Mouse (Mus musculus): ENCODE results near the gene Itgb8. TPM values are rescaled to one million over a fixed set of nuclear protein-coding genes. Genes with fewer than 3 reads are reported as not detected.
A peak's percentile ranks its signal among the peaks of the same experiment; 100 is the strongest.

Itgb8 gene
- polyA plus RNA-seq, 1 experiment = 13.7 TPM

DNA sequence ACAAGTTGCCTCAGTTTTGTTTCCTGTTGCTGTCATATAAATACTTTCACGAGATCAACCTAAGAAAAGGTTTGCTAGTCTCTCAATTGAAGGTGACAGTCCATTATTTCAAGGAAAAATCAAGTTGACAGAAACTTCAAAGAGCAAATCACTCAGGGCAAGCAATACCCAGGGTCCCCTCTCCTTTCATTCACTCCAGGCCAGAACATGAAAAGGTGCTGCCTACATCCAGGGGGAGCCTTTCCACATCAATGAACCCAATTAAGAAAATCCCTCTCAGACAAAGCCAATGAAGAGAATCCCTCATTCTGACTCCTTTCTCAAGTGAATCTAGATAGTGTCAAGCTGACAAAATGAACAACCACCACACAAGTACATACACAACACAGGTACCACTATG is 2.5 kb upstream of the Itgb8 start:
- no peak overlapping the region for H3K4me3 ChIP-seq (replicated peaks; ENCODE audit: insufficient read depth, low read depth, low read length)
- no peak for TF ChIP-seq POLR2A (IDR thresholded peaks at IDR 0.05; ENCODE audit: borderline replicate concordance, insufficient read depth, low read length)
- TF ChIP-seq CTCF (IDR thresholded peaks at IDR 0.05; ENCODE audit: borderline replicate concordance, insufficient read depth, low read depth, low read length) = no peak
- H3K4me1 ChIP-seq (ENCODE audit: control insufficient read depth, insufficient read depth, low read length) = no peaks in the 10 kb centered on the region
- no peak for DNase-seq
- 46% methylated on average over 1 of the region's 1 CpGs for WGBS
- no peaks in the 10 kb centered on the region; the same call in 1 of the 2 replicates for H3K27me3 ChIP-seq (ENCODE audit: control insufficient read depth, insufficient read depth, low read length)
- no peak overlapping the region for H3K27ac ChIP-seq (ENCODE audit: insufficient read depth, low read length)

DNA sequence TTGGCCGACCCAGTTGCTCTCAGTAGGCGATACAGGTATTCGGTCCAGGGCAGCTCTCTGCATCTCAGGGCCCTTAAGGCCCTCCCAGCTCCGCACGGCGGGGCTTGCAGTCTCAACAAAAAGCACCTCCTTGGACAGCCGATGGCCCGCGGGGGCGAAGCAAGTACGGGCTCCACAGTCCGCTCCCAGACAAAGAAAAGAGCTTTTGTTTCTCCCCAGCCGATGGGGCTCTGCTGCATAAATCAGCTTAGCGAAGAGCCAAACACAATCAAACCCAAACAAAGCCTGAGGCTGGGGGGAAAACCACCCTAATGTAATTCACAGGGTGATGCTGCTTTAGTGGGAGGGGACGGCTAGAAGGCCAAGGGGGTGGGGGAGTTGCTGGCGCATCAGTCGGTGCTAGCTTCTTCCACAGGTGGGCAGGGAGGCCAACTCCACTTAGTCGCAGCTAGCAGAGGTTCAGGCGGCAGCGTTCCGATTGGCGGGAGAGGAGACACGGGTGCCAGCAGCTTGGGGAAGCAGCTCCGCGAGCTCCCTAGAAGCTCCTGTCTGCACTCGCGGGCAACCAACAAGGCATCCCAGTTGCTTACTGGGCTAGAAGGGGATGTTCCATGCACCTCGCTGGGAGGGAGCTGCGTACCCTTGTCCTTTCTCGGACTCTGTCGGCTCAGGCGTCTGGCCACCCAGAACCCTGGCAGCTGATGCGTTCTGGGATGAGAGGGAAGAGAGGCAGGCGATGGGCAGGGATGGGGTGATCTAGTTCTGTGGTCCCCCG is 494 bp downstream of the Itgb8 start:
- DNase-seq = peak; percentile 36 to 40
- under 1% methylated on average over 35 of the region's 35 CpGs for WGBS
- H3K4me3 ChIP-seq (replicated peaks; ENCODE audit: insufficient read depth, low read depth, low read length) = peak overlapping the region; percentile 47
- no peaks in the 10 kb centered on the region for H3K4me1 ChIP-seq (ENCODE audit: control insufficient read depth, insufficient read depth, low read length)
- H3K27me3 ChIP-seq (ENCODE audit: control insufficient read depth, insufficient read depth, low read length) = no peaks in the 10 kb centered on the region; the same call in 1 of the 2 replicates
- H3K27ac ChIP-seq (ENCODE audit: insufficient read depth, low read length) = peak overlapping the region; percentile 41; the same call in 1 of the 2 replicates
- no peak for TF ChIP-seq CTCF (IDR thresholded peaks at IDR 0.05; ENCODE audit: borderline replicate concordance, insufficient read depth, low read depth, low read length)
- no peak for TF ChIP-seq POLR2A (IDR thresholded peaks at IDR 0.05; ENCODE audit: borderline replicate concordance, insufficient read depth, low read length)

- Histone ChIP-seq H3K27ac (ENCODE audit: insufficient read depth, low read length) (peak overlapping the region; percentile 41; the same call in 1 of the 2 replicates), H3K27me3 (ENCODE audit: control insufficient read depth, insufficient read depth, low read length) (no peaks in the 10 kb centered on the region; the same call in 1 of the 2 replicates), H3K4me3 (replicated peaks; ENCODE audit: insufficient read depth, low read depth, low read length) (peak overlapping the region; percentile 47), H3K4me1 (ENCODE audit: control insufficient read depth, insufficient read depth, low read length) (no peaks in the 10 kb centered on the region)
- TF ChIP-seq CTCF (IDR thresholded peaks at IDR 0.05; ENCODE audit: borderline replicate concordance, insufficient read depth, low read depth, low read length) = no peak
- no peak for TF ChIP-seq POLR2A (IDR thresholded peaks at IDR 0.05; ENCODE audit: borderline replicate concordance, insufficient read depth, low read length)
- DNase-seq = no peak
- 3% methylated on average over 13 of the region's 13 CpGs for WGBS
Observed at GRCm38 (mm10) chr12:119237241-119237920, 1.2 kb downstream of the Itgb8 start.

- Histone ChIP-seq H3K27me3 (ENCODE audit: control insufficient read depth, insufficient read depth, low read length) (no peaks in the 10 kb centered on the region; the same call in 1 of the 2 replicates), H3K4me1 (ENCODE audit: control insufficient read depth, insufficient read depth, low read length) (no peaks in the 10 kb centered on the region), H3K4me3 (replicated peaks; ENCODE audit: insufficient read depth, low read depth, low read length) (no peak overlapping the region), H3K27ac (ENCODE audit: insufficient read depth, low read length) (no peak overlapping the region)
- no peak for TF ChIP-seq POLR2A (IDR thresholded peaks at IDR 0.05; ENCODE audit: borderline replicate concordance, insufficient read depth, low read length)
- no peak for TF ChIP-seq CTCF (IDR thresholded peaks at IDR 0.05; ENCODE audit: borderline replicate concordance, insufficient read depth, low read depth, low read length)
- 91% methylated on average over 2 of the region's 2 CpGs for WGBS
- DNase-seq = no peak
Observed at GRCm38 (mm10) chr12:119231831-119232230, 6.8 kb downstream of the Itgb8 start.

DNA sequence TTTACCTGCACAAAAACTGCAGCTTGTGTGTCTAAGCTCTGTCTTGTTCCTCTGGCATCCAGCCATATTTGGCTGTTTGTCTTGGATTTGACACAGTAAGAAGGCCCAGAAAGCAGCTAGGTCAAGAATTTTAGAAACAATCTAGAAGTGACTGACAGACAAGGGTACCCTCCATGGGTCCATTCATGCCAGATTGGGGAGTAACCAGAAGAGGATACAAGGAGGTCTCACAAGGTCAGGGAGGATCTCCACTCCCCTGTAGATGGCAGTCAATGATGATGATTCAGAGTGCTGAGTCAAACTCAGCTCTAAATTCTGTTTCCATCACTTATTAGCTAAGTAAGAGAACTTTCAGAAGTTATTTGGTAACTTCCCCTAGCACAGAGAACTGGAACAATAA is 8.2 kb downstream of the Itgb8 start:
- Histone ChIP-seq H3K4me3 (replicated peaks; ENCODE audit: insufficient read depth, low read depth, low read length) (no peak overlapping the region), H3K4me1 (ENCODE audit: control insufficient read depth, insufficient read depth, low read length) (no peaks in the 10 kb centered on the region), H3K27ac (ENCODE audit: insufficient read depth, low read length) (no peak overlapping the region), H3K27me3 (ENCODE audit: control insufficient read depth, insufficient read depth, low read length) (no peaks in the 10 kb centered on the region)
- TF ChIP-seq POLR2A (IDR thresholded peaks at IDR 0.05; ENCODE audit: borderline replicate concordance, insufficient read depth, low read length) = no peak
- no peak for TF ChIP-seq CTCF (IDR thresholded peaks at IDR 0.05; ENCODE audit: borderline replicate concordance, insufficient read depth, low read depth, low read length)
- no peak for DNase-seq

GRCm38 (mm10) chr12:119229601-119230000 is 9.0 kb downstream of the Itgb8 start:
- H3K27ac ChIP-seq (ENCODE audit: insufficient read depth, low read length) = no peak overlapping the region
- TF ChIP-seq CTCF (IDR thresholded peaks at IDR 0.05; ENCODE audit: borderline replicate concordance, insufficient read depth, low read depth, low read length) (no peak), POLR2A (IDR thresholded peaks at IDR 0.05; ENCODE audit: borderline replicate concordance, insufficient read depth, low read length) (no peak)
- H3K4me1 ChIP-seq (ENCODE audit: control insufficient read depth, insufficient read depth, low read length) = no peaks in the 10 kb centered on the region
- 97% methylated on average over 2 of the region's 2 CpGs for WGBS
- DNase-seq = no peak
- no peaks in the 10 kb centered on the region for H3K27me3 ChIP-seq (ENCODE audit: control insufficient read depth, insufficient read depth, low read length)
- no peak overlapping the region for H3K4me3 ChIP-seq (replicated peaks; ENCODE audit: insufficient read depth, low read depth, low read length)

DNA sequence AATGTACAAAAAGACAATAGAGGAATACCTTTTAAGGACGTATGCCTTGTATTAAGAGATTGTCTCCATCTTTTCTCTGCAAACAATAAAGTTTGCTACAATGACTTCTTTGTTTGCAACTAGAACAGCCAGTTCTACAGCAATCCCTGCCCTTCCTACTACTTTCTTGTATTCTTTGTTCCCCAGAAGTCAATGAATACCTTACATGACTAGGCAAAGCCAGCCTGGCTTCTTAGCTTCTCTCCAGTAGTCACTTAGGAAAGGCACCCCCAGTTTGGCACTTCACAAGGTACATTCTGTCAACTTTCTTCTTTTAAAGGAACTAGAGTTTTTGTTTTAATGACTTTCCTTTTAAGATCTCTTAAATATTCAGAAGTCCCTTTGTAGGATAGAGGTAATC is 10.7 kb downstream of the Itgb8 start:
- no peak for TF ChIP-seq POLR2A (IDR thresholded peaks at IDR 0.05; ENCODE audit: borderline replicate concordance, insufficient read depth, low read length)
- TF ChIP-seq CTCF (IDR thresholded peaks at IDR 0.05; ENCODE audit: borderline replicate concordance, insufficient read depth, low read depth, low read length) = no peak
- H3K4me1 ChIP-seq (ENCODE audit: control insufficient read depth, insufficient read depth, low read length) = no peaks in the 10 kb centered on the region
- H3K27ac ChIP-seq (ENCODE audit: insufficient read depth, low read length) = no peak overlapping the region
- 73% methylated on average over 1 of the region's 1 CpGs for WGBS
- H3K27me3 ChIP-seq (ENCODE audit: control insufficient read depth, insufficient read depth, low read length) = no peaks in the 10 kb centered on the region
- no peak overlapping the region for H3K4me3 ChIP-seq (replicated peaks; ENCODE audit: insufficient read depth, low read depth, low read length)
- no peak for DNase-seq

- no peak for DNase-seq
- no peak for TF ChIP-seq CTCF (IDR thresholded peaks at IDR 0.05; ENCODE audit: borderline replicate concordance, insufficient read depth, low read depth, low read length)
- no peak for TF ChIP-seq POLR2A (IDR thresholded peaks at IDR 0.05; ENCODE audit: borderline replicate concordance, insufficient read depth, low read length)
- no peaks in the 10 kb centered on the region for H3K27me3 ChIP-seq (ENCODE audit: control insufficient read depth, insufficient read depth, low read length)
- no peaks in the 10 kb centered on the region for H3K4me1 ChIP-seq (ENCODE audit: control insufficient read depth, insufficient read depth, low read length)
- no peak overlapping the region for H3K4me3 ChIP-seq (replicated peaks; ENCODE audit: insufficient read depth, low read depth, low read length)
- no peak overlapping the region for H3K27ac ChIP-seq (ENCODE audit: insufficient read depth, low read length)
Observed at GRCm38 (mm10) chr12:119224699-119225098, 13.9 kb downstream of the Itgb8 start.

Data from cerebellum, adult 2 months (tissue).